Mouse (Mus musculus) lung, adult 2 months (tissue): ENCODE measurements around the gene Ppfibp1. TPM values are rescaled to one million over a fixed set of nuclear protein-coding genes. Genes with fewer than 3 reads are reported as not detected.
"Not testable (repeated sequence)": the region's sequence is repeated elsewhere in the genome, so short reads cannot be mapped to it uniquely, and the experiment has no call there.

Experiments
- DNase-seq: peaks from one replicate; pipeline ENCODE4 v3.0.0; 2022
- H3K4me1 ChIP-seq: fragments of 200-500 bp; 2 replicates; pipeline ENCODE4 v1.6.1; 2011; ENCODE audit warnings: low read length; ENCODE audit not compliant: control insufficient read depth, insufficient read depth
- H3K4me3 ChIP-seq: fragments of 200-500 bp; replicated peaks from 2 replicates; pipeline ENCODE3; 2011; ENCODE audit warnings: low read depth, mild to moderate bottlenecking, control low read depth, low read length; ENCODE audit errors: extremely low read depth
- CTCF ChIP-seq: fragments of 200-500 bp; IDR thresholded peaks from 2 replicates; pipeline ENCODE4 v1.5.1; 2011; ENCODE audit warnings: mild to moderate bottlenecking, low read length, control low read depth; ENCODE audit not compliant: insufficient read depth
- POLR2A ChIP-seq: fragments of 200-500 bp; IDR thresholded peaks from 2 replicates; pipeline ENCODE4 v1.6.1; 2011; ENCODE audit warnings: low read depth, mild to moderate bottlenecking, control low read depth, low read length, borderline replicate concordance; ENCODE audit errors: extremely low read depth
- WGBS: fragments of 180-500 bp; shearing (Covaris S2); methylation state at CpG from one replicate; pipeline ENCODE4 v1.1.7; 2018; 5-methylcytosine and 5-hydroxymethylcytosine counted together
- polyA plus RNA-seq: library from polyadenylated mRNA; depleted of rRNA; stranded (reverse); fragments of >200 nt; gene quantifications from 2 replicates; pipeline ENCODE4 v1.2.3, GENCODE M21; 2012

Gene Ppfibp1
- polyA plus RNA-seq, 1 experiment = 35.1 TPM

GRCm38 (mm10) chr6:146852739-146853138 lies 35.5 kb upstream of the Ppfibp1 start:
- no peak for DNase-seq
- 62% methylated on average over 4 of the region's 4 CpGs for WGBS

GRCm38 (mm10) chr6:146855185-146855584 lies 33.1 kb upstream of the Ppfibp1 start:
- Histone ChIP-seq H3K4me3 (no peak overlapping the region), H3K4me1 (no peaks in the 10 kb centered on the region; the same call in 1 of the 2 replicates)
- TF ChIP-seq POLR2A = no peak
- no peak for TF ChIP-seq CTCF
- 91% methylated on average over 9 of the region's 9 CpGs for WGBS
- no peak for DNase-seq

More at GRCm38 (mm10) chr6:146852739-146853138, 35.5 kb upstream of the Ppfibp1 start:
- Histone ChIP-seq H3K4me3 (no peak overlapping the region), H3K4me1 (no peaks in the 10 kb centered on the region; the same call in 1 of the 2 replicates)
- TF ChIP-seq CTCF (no peak), POLR2A (no peak)

GRCm38 (mm10) chr6:146857386-146857785 lies 30.9 kb upstream of the Ppfibp1 start:
- no peaks in the 10 kb centered on the region; the same call in 1 of the 2 replicates for H3K4me1 ChIP-seq
- TF ChIP-seq POLR2A (no peak), CTCF (no peak)
- 59% methylated on average over 2 of the region's 2 CpGs for WGBS
- no peak overlapping the region for H3K4me3 ChIP-seq
- DNase-seq = no peak

- TF ChIP-seq CTCF (no peak), POLR2A (no peak)
- 82% methylated on average over 2 of the region's 2 CpGs for WGBS
- DNase-seq = no peak
- H3K4me1 ChIP-seq = no peaks in the 10 kb centered on the region
- H3K4me3 ChIP-seq = no peak overlapping the region
Observed at GRCm38 (mm10) chr6:146863154-146863553, 25.1 kb upstream of the Ppfibp1 start.

- not testable (repeated sequence) for H3K4me3 ChIP-seq, DNase-seq, H3K4me1 ChIP-seq
- 80% methylated on average over 5 of the region's 5 CpGs for WGBS
Observed at GRCm38 (mm10) chr6:146864370-146864769, 23.9 kb upstream of the Ppfibp1 start.

GRCm38 (mm10) chr6:146865701-146866100 lies 22.6 kb upstream of the Ppfibp1 start:
- DNase-seq = no peak
- Histone ChIP-seq H3K4me1 (no peaks in the 10 kb centered on the region), H3K4me3 (no peak overlapping the region)
- TF ChIP-seq POLR2A (no peak), CTCF (no peak)
- 87% methylated on average over 4 of the region's 4 CpGs for WGBS

- no peak for DNase-seq
- 86% methylated on average over 4 of the region's 4 CpGs for WGBS
- H3K4me1 ChIP-seq = no peaks in the 10 kb centered on the region; the same call in 1 of the 2 replicates
- H3K4me3 ChIP-seq = no peak overlapping the region
- TF ChIP-seq POLR2A = no peak
- TF ChIP-seq CTCF = no peak
Observed at GRCm38 (mm10) chr6:146871975-146872374, 16.3 kb upstream of the Ppfibp1 start.

GRCm38 (mm10) chr6:146874415-146874814 lies 13.9 kb upstream of the Ppfibp1 start:
- DNase-seq = no peak
- TF ChIP-seq CTCF (no peak), POLR2A (no peak)
- H3K4me3 ChIP-seq = no peak overlapping the region
- no peaks in the 10 kb centered on the region; the same call in 1 of the 2 replicates for H3K4me1 ChIP-seq
- 80% methylated on average over 6 of the region's 6 CpGs for WGBS

GRCm38 (mm10) chr6:146876820-146877219 lies 11.5 kb upstream of the Ppfibp1 start:
- no peaks in the 10 kb centered on the region; the same call in 1 of the 2 replicates for H3K4me1 ChIP-seq
- no peak overlapping the region for H3K4me3 ChIP-seq
- DNase-seq = no peak
- WGBS = 94% methylated on average over 2 of the region's 2 CpGs
- TF ChIP-seq POLR2A = no peak
- no peak for TF ChIP-seq CTCF

- H3K4me1 ChIP-seq = no peaks in the 10 kb centered on the region
- 86% methylated on average over 12 of the region's 12 CpGs for WGBS
- no peak for DNase-seq
- H3K4me3 ChIP-seq = no peak overlapping the region
- TF ChIP-seq POLR2A (no peak), CTCF (no peak)
Observed at GRCm38 (mm10) chr6:146877425-146878045, 10.8 kb upstream of the Ppfibp1 start.
